Mouse (Mus musculus): ENCODE data around the gene Srebf2. TPM values are rescaled to one million over a fixed set of nuclear protein-coding genes. Genes with fewer than 3 reads are reported as not detected.

The Srebf2 gene
- polyA plus RNA-seq, 1 experiment from 2014 or later, result 92.0 TPM

DNA sequence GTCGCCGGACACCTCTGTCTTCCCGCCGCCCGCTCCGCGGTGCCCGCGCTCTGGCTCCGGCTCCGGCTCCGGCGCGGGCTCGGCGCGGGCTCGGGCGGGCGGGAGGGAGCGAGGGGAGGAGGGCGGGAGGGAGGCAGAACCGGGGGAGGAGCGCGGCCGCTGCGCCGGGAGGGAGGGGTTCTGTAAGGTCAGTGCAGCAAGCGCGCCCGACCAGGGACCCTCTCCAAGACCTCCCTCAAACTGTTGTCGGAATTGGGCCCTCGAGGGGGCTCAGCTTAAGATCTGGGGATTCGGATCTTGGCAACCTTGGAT lies 65.7 kb downstream of the Srebf2 start, which contains the start of gene Shisa8:
Gene Shisa8, minus strand, starts transcription at position 64 of the 312 bp plus-strand sequence.
- Histone ChIP-seq H3K4me1 (ENCODE audit: control insufficient read depth, insufficient read depth, low read length) (peaks cover 17% of the 10 kb centered on the region), H3K4me3 (ENCODE audit: low read length) (peak within 1 kb of the TSS; percentile 47), H3K9me3 (replicated peaks; ENCODE audit: control insufficient read depth, low read length) (no peaks in the 10 kb centered on the region), H3K4me2 (ENCODE audit: low read depth, low read length) (peak within 1 kb of the TSS; percentile 65), H3K9ac (ENCODE audit: low read length) (peak within 1 kb of the TSS; percentile 4), H3K27ac (ENCODE audit: low read length) (no peak within 1 kb of the TSS), H3K27me3 (ENCODE audit: control insufficient read depth, insufficient read depth, low read length) (peaks cover 89% of the 10 kb centered on the region), H3K36me3 (ENCODE audit: control insufficient read depth, insufficient read depth) (no peaks in the 10 kb centered on the region)
- WGBS, result 1% methylated on average over 30 of the region's 34 CpGs
- ATAC-seq (replicated peaks; ENCODE audit: extremely low read depth, insufficient read depth, low FRiP score), result no peak

DNA sequence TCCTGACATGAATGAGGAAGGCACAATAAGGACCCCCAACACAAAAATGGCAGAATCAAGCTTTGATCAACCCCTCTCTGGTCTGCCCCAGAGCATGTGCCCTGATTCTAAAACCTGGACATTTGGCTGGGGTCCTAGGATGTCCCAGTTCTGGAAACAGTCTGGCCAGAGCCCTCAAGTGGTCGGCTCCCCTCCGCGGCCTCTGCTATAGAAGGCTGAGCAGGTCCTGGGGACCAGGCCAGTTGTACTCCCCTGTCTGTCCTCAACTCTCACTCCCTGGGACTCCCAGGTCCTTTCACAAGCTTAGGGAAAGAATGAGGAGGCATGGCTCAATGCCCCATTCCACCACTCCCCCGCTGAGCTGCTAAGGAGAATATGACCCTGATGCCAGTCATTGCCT lies 66.2 kb downstream of the Srebf2 start:
- Histone ChIP-seq H3K4me2 (ENCODE audit: low read depth, low read length) (no peak overlapping the region), H3K27me3 (ENCODE audit: control insufficient read depth, insufficient read depth, low read length) (peaks cover 87% of the 10 kb centered on the region), H3K9ac (ENCODE audit: low read length) (no peak overlapping the region), H3K4me3 (ENCODE audit: low read length) (no peak overlapping the region; the same call in 1 of the 2 replicates), H3K27ac (ENCODE audit: low read length) (no peak overlapping the region), H3K36me3 (ENCODE audit: control insufficient read depth, insufficient read depth) (no peaks in the 10 kb centered on the region), H3K9me3 (replicated peaks; ENCODE audit: control insufficient read depth, low read length) (no peaks in the 10 kb centered on the region), H3K4me1 (ENCODE audit: control insufficient read depth, insufficient read depth, low read length) (peaks cover 17% of the 10 kb centered on the region)
- 16% methylated on average over 4 of the region's 4 CpGs for WGBS
- ATAC-seq (replicated peaks; ENCODE audit: extremely low read depth, insufficient read depth, low FRiP score), result no peak

GRCm38 (mm10) chr15:82215332-82216046 lies 68.5 kb downstream of the Srebf2 start:
- Histone ChIP-seq H3K4me1 (ENCODE audit: control insufficient read depth, insufficient read depth, low read length) (peaks cover 17% of the 10 kb centered on the region), H3K4me2 (ENCODE audit: low read depth, low read length) (no peak overlapping the region), H3K4me3 (ENCODE audit: low read length) (no peak overlapping the region), H3K36me3 (ENCODE audit: control insufficient read depth, insufficient read depth) (no peaks in the 10 kb centered on the region), H3K27me3 (ENCODE audit: control insufficient read depth, insufficient read depth, low read length) (peaks cover 65% of the 10 kb centered on the region), H3K9me3 (replicated peaks; ENCODE audit: control insufficient read depth, low read length) (no peaks in the 10 kb centered on the region), H3K27ac (ENCODE audit: low read length) (no peak overlapping the region), H3K9ac (ENCODE audit: low read length) (no peak overlapping the region)
- no peak for ATAC-seq (replicated peaks; ENCODE audit: extremely low read depth, insufficient read depth, low FRiP score)
- 38% methylated on average over 11 of the region's 11 CpGs for WGBS

DNA sequence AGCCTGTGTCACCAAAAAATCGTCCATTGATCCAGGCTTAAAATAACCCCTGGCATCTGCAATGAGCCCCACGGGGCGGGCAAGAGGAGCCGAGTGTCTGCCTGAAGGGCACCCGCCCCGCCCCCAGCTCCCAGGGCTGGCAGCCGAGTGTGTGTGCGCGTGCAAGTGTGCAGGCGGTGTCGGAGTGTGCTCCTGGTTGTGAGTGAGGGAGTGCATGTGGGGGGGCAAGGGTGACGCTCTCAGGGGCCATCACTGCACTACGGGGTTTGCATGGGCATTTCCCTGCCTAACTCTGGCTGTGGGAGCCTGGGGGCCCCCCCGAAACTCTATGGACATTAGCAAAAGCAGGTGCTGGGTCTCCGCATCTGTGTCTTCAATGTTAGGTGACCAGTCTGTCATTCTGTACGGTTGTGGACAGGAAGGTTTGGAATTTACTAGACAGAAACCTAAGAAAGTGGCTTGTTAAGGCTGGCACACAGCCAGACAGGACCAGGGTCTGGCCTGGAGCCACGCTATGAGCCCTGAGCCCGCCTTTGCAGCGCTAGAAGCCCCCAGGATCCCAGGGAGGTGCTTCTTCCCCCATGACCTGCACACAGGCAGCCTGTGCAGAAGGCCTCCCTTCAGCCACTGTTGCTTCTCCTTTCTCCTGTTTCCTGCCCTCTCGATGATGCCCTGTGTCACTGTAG lies 69.3 kb downstream of the Srebf2 start:
- Histone ChIP-seq H3K4me1 (ENCODE audit: control insufficient read depth, insufficient read depth, low read length) (peaks cover 17% of the 10 kb centered on the region), H3K9me3 (replicated peaks; ENCODE audit: control insufficient read depth, low read length) (no peaks in the 10 kb centered on the region), H3K27ac (ENCODE audit: low read length) (no peak overlapping the region), H3K36me3 (ENCODE audit: control insufficient read depth, insufficient read depth) (no peaks in the 10 kb centered on the region), H3K4me2 (ENCODE audit: low read depth, low read length) (0 out of 2 replicates have a peak overlapping the region, but pooled peaks have one; percentile 14), H3K4me3 (ENCODE audit: low read length) (no peak overlapping the region), H3K27me3 (ENCODE audit: control insufficient read depth, insufficient read depth, low read length) (peaks cover 57% of the 10 kb centered on the region), H3K9ac (ENCODE audit: low read length) (no peak overlapping the region)
- no peak for ATAC-seq (replicated peaks; ENCODE audit: extremely low read depth, insufficient read depth, low FRiP score)
- 39% methylated on average over 20 of the region's 20 CpGs for WGBS

GRCm38 (mm10) chr15:82217039-82217438 lies 70.1 kb downstream of the Srebf2 start:
- Histone ChIP-seq H3K27me3 (ENCODE audit: control insufficient read depth, insufficient read depth, low read length) (peaks cover 55% of the 10 kb centered on the region), H3K36me3 (ENCODE audit: control insufficient read depth, insufficient read depth) (no peaks in the 10 kb centered on the region), H3K9me3 (replicated peaks; ENCODE audit: control insufficient read depth, low read length) (no peaks in the 10 kb centered on the region), H3K4me3 (ENCODE audit: low read length) (no peak overlapping the region), H3K4me1 (ENCODE audit: control insufficient read depth, insufficient read depth, low read length) (peaks cover 10% of the 10 kb centered on the region), H3K27ac (ENCODE audit: low read length) (no peak overlapping the region), H3K9ac (ENCODE audit: low read length) (no peak overlapping the region), H3K4me2 (ENCODE audit: low read depth, low read length) (no peak overlapping the region)
- WGBS, result 22% methylated on average over 7 of the region's 7 CpGs
- ATAC-seq (replicated peaks; ENCODE audit: extremely low read depth, insufficient read depth, low FRiP score), result no peak

GRCm38 (mm10) chr15:82217980-82218379 lies 71.0 kb downstream of the Srebf2 start:
- no peak overlapping the region for H3K27ac ChIP-seq (ENCODE audit: low read length)
- H3K4me3 ChIP-seq (ENCODE audit: low read length), result no peak overlapping the region
- H3K9ac ChIP-seq (ENCODE audit: low read length), result no peak overlapping the region
- peaks cover 10% of the 10 kb centered on the region for H3K4me1 ChIP-seq (ENCODE audit: control insufficient read depth, insufficient read depth, low read length)
- H3K36me3 ChIP-seq (ENCODE audit: control insufficient read depth, insufficient read depth), result no peaks in the 10 kb centered on the region
- 47% methylated on average over 9 of the region's 9 CpGs for WGBS
- no peak for ATAC-seq (replicated peaks; ENCODE audit: extremely low read depth, insufficient read depth, low FRiP score)
- no peak overlapping the region for H3K4me2 ChIP-seq (ENCODE audit: low read depth, low read length)
- H3K27me3 ChIP-seq (ENCODE audit: control insufficient read depth, insufficient read depth, low read length), result peaks cover 54% of the 10 kb centered on the region
- no peaks in the 10 kb centered on the region for H3K9me3 ChIP-seq (replicated peaks; ENCODE audit: control insufficient read depth, low read length)

DNA sequence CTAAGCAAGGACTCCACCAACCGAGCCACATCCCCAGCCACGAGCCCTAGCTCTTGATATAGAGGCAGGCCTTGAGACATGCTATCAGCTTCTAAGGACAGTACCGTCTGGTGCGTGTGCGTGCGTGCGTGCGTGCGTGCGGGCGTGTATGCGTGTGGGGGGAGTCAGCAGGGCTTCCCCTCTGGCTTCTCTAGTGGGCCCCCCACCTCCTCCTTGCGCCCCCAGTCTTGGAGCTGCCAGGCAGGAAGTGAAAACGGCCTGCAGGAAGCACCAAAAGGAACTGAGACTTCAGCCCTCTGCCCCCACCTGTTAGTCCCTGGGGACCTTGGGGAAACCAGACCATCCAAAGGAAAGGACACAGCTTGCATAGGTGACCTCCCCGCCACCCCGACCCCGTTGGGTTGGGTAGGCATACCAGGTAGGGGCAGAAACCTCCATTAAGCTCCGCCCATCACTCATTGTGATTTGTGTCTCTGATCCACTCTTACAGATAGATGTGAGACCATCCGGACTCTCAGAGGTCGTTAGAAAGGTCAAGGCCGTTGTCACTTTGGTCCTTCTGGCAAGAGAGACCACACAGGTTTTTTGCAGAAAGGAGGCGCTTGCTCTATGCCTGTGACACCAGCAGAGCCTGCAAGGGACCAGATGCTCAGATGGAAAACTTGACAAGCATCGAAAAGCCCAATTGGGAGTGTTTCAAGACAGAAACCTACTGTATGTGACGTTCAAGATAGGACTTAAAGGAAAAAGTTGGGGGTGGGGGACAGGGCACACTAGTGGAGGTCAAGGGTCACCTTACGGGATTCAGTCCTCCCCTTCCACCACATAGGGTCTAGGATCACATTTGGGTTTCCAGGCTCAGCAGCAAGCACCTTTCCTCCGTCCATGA lies 72.0 kb downstream of the Srebf2 start:
- H3K9ac ChIP-seq (ENCODE audit: low read length), result no peak overlapping the region
- no peak overlapping the region for H3K27ac ChIP-seq (ENCODE audit: low read length)
- H3K9me3 ChIP-seq (replicated peaks; ENCODE audit: control insufficient read depth, low read length), result no peaks in the 10 kb centered on the region
- WGBS, result 69% methylated on average over 26 of the region's 26 CpGs
- H3K36me3 ChIP-seq (ENCODE audit: control insufficient read depth, insufficient read depth), result no peaks in the 10 kb centered on the region
- no peak for ATAC-seq (replicated peaks; ENCODE audit: extremely low read depth, insufficient read depth, low FRiP score)
- H3K4me2 ChIP-seq (ENCODE audit: low read depth, low read length), result no peak overlapping the region
- H3K27me3 ChIP-seq (ENCODE audit: control insufficient read depth, insufficient read depth, low read length), result peaks cover 56% of the 10 kb centered on the region
- peaks cover 14% of the 10 kb centered on the region for H3K4me1 ChIP-seq (ENCODE audit: control insufficient read depth, insufficient read depth, low read length)
- H3K4me3 ChIP-seq (ENCODE audit: low read length), result no peak overlapping the region

DNA sequence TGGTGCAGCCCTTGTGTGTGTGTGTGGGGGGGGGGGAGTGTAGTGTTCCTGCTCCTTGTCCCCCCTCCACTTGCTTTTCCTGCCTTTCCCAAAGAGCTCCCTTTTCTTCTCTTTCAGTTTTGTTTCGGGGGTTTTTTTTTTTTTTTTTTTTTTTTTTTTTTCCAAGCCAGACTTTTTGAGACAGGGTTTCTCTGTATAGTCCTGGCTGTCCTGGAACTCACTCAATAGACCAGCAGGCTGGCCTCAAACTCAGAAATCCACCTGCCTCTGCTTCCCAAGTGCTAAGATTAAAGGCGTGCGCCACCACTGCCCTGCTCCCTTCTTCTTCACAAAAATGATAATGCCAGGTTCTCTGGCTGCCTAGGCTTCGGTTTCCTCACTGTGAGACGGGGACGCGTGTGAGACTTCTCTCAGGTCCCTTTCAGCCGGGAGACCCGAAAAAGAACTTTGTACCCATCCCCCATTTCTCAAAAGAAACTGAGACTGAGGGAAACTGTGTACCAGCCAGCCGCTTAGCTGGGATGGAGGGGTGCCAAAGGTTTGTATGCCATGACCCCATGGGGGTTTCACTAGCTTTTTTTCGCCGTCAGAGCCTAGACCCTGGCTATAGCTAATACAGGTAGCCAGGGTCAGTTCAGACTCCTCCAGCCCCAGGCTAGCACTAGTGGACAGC lies 73.2 kb downstream of the Srebf2 start:
- Histone ChIP-seq H3K4me1 (ENCODE audit: control insufficient read depth, insufficient read depth, low read length) (peaks cover 19% of the 10 kb centered on the region), H3K27me3 (ENCODE audit: control insufficient read depth, insufficient read depth, low read length) (peaks cover 56% of the 10 kb centered on the region), H3K9me3 (replicated peaks; ENCODE audit: control insufficient read depth, low read length) (no peaks in the 10 kb centered on the region), H3K9ac (ENCODE audit: low read length) (no peak overlapping the region), H3K4me3 (ENCODE audit: low read length) (no peak overlapping the region), H3K36me3 (ENCODE audit: control insufficient read depth, insufficient read depth) (no peaks in the 10 kb centered on the region), H3K4me2 (ENCODE audit: low read depth, low read length) (no peak overlapping the region), H3K27ac (ENCODE audit: low read length) (no peak overlapping the region)
- ATAC-seq (replicated peaks; ENCODE audit: extremely low read depth, insufficient read depth, low FRiP score), result no peak
- WGBS, result 69% methylated on average over 11 of the region's 12 CpGs
